Mouse (Mus musculus) cortical plate, adult 2 months (tissue): ENCODE data around the gene Cadm2.

Source experiments
- CTCF ChIP-seq: fragments of 200-500 bp; IDR thresholded peaks from 2 replicates; pipeline ENCODE4 v1.5.1; 2011; ENCODE audit warnings: mild to moderate bottlenecking, control low read depth, low read length; ENCODE audit not compliant: insufficient read depth; ENCODE audit errors: extremely low read depth
- POLR2A ChIP-seq: fragments of 200-500 bp; IDR thresholded peaks from 2 replicates; pipeline ENCODE4 v1.6.1; 2011; ENCODE audit warnings: mild to moderate bottlenecking, low read length, control low read depth; ENCODE audit not compliant: insufficient read depth; ENCODE audit errors: extremely low read depth

GRCm38 (mm10) chr16:67226696-67227095 lies 394.0 kb downstream of the Cadm2 start:
- no peak for TF ChIP-seq CTCF
- TF ChIP-seq POLR2A, result no peak
